Mouse (Mus musculus) spleen, postnatal 14 days (tissue): ENCODE data around the gene Dock10.

ENCODE experiments used
- DNase-seq, 2 experiments: peaks; one replicate each; pipeline ENCODE4 v3.0.0; 2021 to 2022; ENCODE audit warnings: low spot score in 2 of 2

Gene Dock10

GRCm38 (mm10) chr1:80616671-80617070 is 141.7 kb downstream of the Dock10 start:
- no peak for DNase-seq

- DNase-seq = no peak
Observed at GRCm38 (mm10) chr1:80614750-80615149, 143.6 kb downstream of the Dock10 start.

GRCm38 (mm10) chr1:80613395-80614011 is 144.8 kb downstream of the Dock10 start:
- DNase-seq = no peak

- no peak for DNase-seq
Observed at GRCm38 (mm10) chr1:80607546-80607945, 150.8 kb downstream of the Dock10 start.

GRCm38 (mm10) chr1:80606131-80606754 is 152.1 kb downstream of the Dock10 start:
- no peak for DNase-seq

GRCm38 (mm10) chr1:80604332-80604731 is 154.0 kb downstream of the Dock10 start:
- DNase-seq = no peak

- no peak for DNase-seq
Observed at GRCm38 (mm10) chr1:80603081-80603480, 155.2 kb downstream of the Dock10 start.

GRCm38 (mm10) chr1:80583281-80583680 is 175.0 kb downstream of the Dock10 start:
- no peak for DNase-seq

- no peak for DNase-seq
Observed at GRCm38 (mm10) chr1:80582186-80582585, 176.1 kb downstream of the Dock10 start.

- peak in 1 of 2 experiments; percentile 20 for DNase-seq
Observed at GRCm38 (mm10) chr1:80576898-80577297, 181.4 kb downstream of the Dock10 start.

- no peak for DNase-seq
Observed at GRCm38 (mm10) chr1:80556446-80556845, 201.9 kb downstream of the Dock10 start.

GRCm38 (mm10) chr1:80541522-80541921 is 216.8 kb downstream of the Dock10 start:
- no peak for DNase-seq

- DNase-seq = peak in 1 of 2 experiments; percentile 15
Observed at GRCm38 (mm10) chr1:80522197-80522596, 236.1 kb downstream of the Dock10 start.

- no peak for DNase-seq
Observed at GRCm38 (mm10) chr1:80520456-80520855, 237.9 kb downstream of the Dock10 start.

- DNase-seq = no peak
Observed at GRCm38 (mm10) chr1:80519893-80520292, 238.4 kb downstream of the Dock10 start.

GRCm38 (mm10) chr1:80515836-80516235 is 242.5 kb downstream of the Dock10 start:
- no peak for DNase-seq

GRCm38 (mm10) chr1:80512210-80512948 is 245.9 kb downstream of the Dock10 start:
- DNase-seq = no peak

- no peak for DNase-seq
Observed at GRCm38 (mm10) chr1:80504757-80505156, 253.6 kb downstream of the Dock10 start.

- DNase-seq = no peak
Observed at GRCm38 (mm10) chr1:80504081-80504480, 254.2 kb downstream of the Dock10 start.

GRCm38 (mm10) chr1:80502456-80503165 is 255.7 kb downstream of the Dock10 start:
- no peak for DNase-seq

GRCm38 (mm10) chr1:80499264-80499663 is 259.1 kb downstream of the Dock10 start:
- DNase-seq = no peak

GRCm38 (mm10) chr1:80496360-80496759 is 262.0 kb downstream of the Dock10 start:
- DNase-seq = no peak
